Mouse (Mus musculus): ENCODE measurements around the gene Luc7l2. TPM values are rescaled to one million over a fixed set of nuclear protein-coding genes. Genes with fewer than 3 reads are reported as not detected.

The Luc7l2 gene
- total and polyA plus RNA-seq, 3 experiments = 51.8 to 129 (median 118) TPM

Other genes with a start within 250 kb of the Luc7l2 start
- 66.6 and 88.1 TPM in 2 replicates for gene Zc3hav1, start 196.7 kb upstream of the Luc7l2 start, total RNA-seq (2012; rRNA removed)
- gene Zc3hav1, start 196.7 kb upstream of the Luc7l2 start, polyA plus RNA-seq (2012; ENCODE audit: insufficient read depth in 1 of 2, insufficient read length in 2 of 2, low read depth in 1 of 2, low replicate concordance in 2 of 2, missing spikeins in 1 of 2) = 10 to 100 TPM; 68.3 to 71.0 TPM
- gene Ttc26, start 169.9 kb upstream of the Luc7l2 start, total RNA-seq (2012; rRNA removed) = 1.3 and 1.4 TPM in 2 replicates
- 1 to 10 TPM in 1 of 2 experiments, not detected in 1; 2.1 TPM for gene Ttc26, start 169.9 kb upstream of the Luc7l2 start, polyA plus RNA-seq (2012; ENCODE audit: insufficient read depth in 1 of 2, insufficient read length in 2 of 2, low read depth in 1 of 2, low replicate concordance in 2 of 2, missing spikeins in 1 of 2)
- gene Ubn2, start 117.4 kb upstream of the Luc7l2 start, total RNA-seq (2012; rRNA removed) = 12.1 and 13.6 TPM in 2 replicates
- gene Ubn2, start 117.4 kb upstream of the Luc7l2 start, polyA plus RNA-seq (2012; ENCODE audit: insufficient read depth in 1 of 2, insufficient read length in 2 of 2, low read depth in 1 of 2, low replicate concordance in 2 of 2, missing spikeins in 1 of 2) = 10 to 100 TPM; 16.0 to 39.4 TPM
- gene Fmc1, start 17.8 kb upstream of the Luc7l2 start, total RNA-seq (2012; rRNA removed) = 124 and 148 TPM in 2 replicates
- gene Fmc1, start 17.8 kb upstream of the Luc7l2 start, polyA plus RNA-seq (2012; ENCODE audit: insufficient read depth in 1 of 2, insufficient read length in 2 of 2, low read depth in 1 of 2, low replicate concordance in 2 of 2, missing spikeins in 1 of 2) = 10 to 100 TPM in 1 of 2 experiments, not detected in 1; 86.1 TPM
- 1.0 and 1.2 TPM in 2 replicates for gene Klrg2, start 85.9 kb downstream of the Luc7l2 start, total RNA-seq (2012; rRNA removed)
- gene Klrg2, start 85.9 kb downstream of the Luc7l2 start, polyA plus RNA-seq (2012; ENCODE audit: insufficient read depth in 1 of 2, insufficient read length in 2 of 2, low read depth in 1 of 2, low replicate concordance in 2 of 2, missing spikeins in 1 of 2) = 1 to 10 TPM in 1 of 2 experiments, not detected in 1; 6.2 TPM
- gene Clec2l, start 111.7 kb downstream of the Luc7l2 start, total RNA-seq (2012; rRNA removed) = 5.3 and 6.0 TPM in 2 replicates
- gene Clec2l, start 111.7 kb downstream of the Luc7l2 start, polyA plus RNA-seq (2012; ENCODE audit: insufficient read depth in 1 of 2, insufficient read length in 2 of 2, low read depth in 1 of 2, low replicate concordance in 2 of 2, missing spikeins in 1 of 2) = 10 to 100 TPM in 1 of 2 experiments, not detected in 1; 10.4 TPM